Mouse (Mus musculus) thymus, adult 2 months (tissue): ENCODE measurements around the gene Meox1.

ENCODE experiments used
- CTCF ChIP-seq: fragments of 200-500 bp; IDR thresholded peaks from 2 replicates; pipeline ENCODE4 v1.5.1; 2012; ENCODE audit warnings: mild to moderate bottlenecking, control low read depth, low read length, moderate library complexity, borderline replicate concordance; ENCODE audit not compliant: control insufficient read depth, poor library complexity, insufficient read depth; ENCODE audit errors: extremely low read depth
- POLR2A ChIP-seq: fragments of 200-500 bp; IDR thresholded peaks from 2 replicates; pipeline ENCODE4 v1.6.1; 2012; ENCODE audit warnings: mild to moderate bottlenecking, low read length, control low read depth, moderate library complexity; ENCODE audit not compliant: control insufficient read depth, poor library complexity, insufficient read depth; ENCODE audit errors: extremely low read depth

- no peak for TF ChIP-seq CTCF
- no peak for TF ChIP-seq POLR2A
These were observed 48.9 kb upstream of the Meox1 start for GRCm38 (mm10) chr11:101943055-101943454.
